Mouse (Mus musculus): Measurements from ENCODE around the gene Gtf3c4. TPM values are rescaled to one million over a fixed set of nuclear protein-coding genes. Genes with fewer than 3 reads are reported as not detected.

Gtf3c4 gene
- polyA plus RNA-seq (2015; fragmentation: Nextera tagmentation; extraction: Ambion mirVana) = 21.3 and 22.0 TPM in 2 replicates

DNA sequence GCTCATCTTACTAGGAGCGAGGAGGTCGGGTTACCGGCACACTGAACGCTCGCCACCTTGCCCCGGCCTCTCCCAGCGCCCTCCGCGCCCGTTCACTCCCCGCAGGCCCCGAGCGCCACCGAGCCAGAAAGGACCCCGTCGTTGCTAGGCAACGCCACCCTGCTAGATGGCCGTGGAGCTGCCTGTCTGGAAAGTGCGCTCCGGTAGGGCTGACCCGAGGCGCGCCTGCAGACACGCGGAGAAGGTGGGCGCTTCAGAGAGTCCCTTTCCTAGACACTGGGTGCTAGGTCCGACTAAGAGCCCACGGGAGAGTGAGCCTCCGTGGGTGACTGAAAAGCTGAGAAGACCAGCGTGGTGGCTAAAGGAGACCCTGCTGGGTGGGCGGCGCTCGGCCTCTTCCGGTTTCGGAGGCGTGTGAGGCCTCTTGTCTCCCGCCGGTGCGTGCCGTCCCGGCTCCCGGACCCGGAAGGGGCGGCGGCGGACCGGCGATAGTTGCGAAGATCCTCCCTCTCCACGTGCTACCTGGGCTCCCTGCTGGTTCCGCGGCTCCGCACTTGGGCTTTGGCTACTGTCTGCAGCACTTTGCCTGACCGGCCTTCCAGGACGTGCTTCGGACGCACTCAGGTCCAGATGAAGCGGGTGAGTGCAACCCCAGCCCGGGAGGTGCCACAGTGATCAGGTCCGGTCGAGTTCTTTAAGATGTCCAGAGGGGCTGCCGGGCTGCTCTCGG is at the start of gene Gtf3c4, which contains the start of gene Ddx31:
Gene Gtf3c4, minus strand, starts transcription at position 139 of the 730 bp plus-strand sequence.
Gene Ddx31, plus strand, starts transcription at position 185 of the 730 bp plus-strand sequence.
- under 1% methylated on average over 63 of the region's 63 CpGs for WGBS
- peak within 1 kb of the TSS; percentile 95 for H3K9ac ChIP-seq (replicated peaks)
- peak within 1 kb of the TSS; percentile 90 for H3K27ac ChIP-seq
- H3K4me2 ChIP-seq (replicated peaks) = peak within 1 kb of the TSS; percentile 99
- peaks cover 10% of the 10 kb centered on the region for H3K36me3 ChIP-seq
- H3K9me3 ChIP-seq = no peaks in the 10 kb centered on the region
- peak within 1 kb of the TSS; percentile 99 for H3K4me3 ChIP-seq (replicated peaks)
- peaks cover 53% of the 10 kb centered on the region for H3K4me1 ChIP-seq (replicated peaks)
- H3K27me3 ChIP-seq = no peaks in the 10 kb centered on the region
- peak; percentile 95 for ATAC-seq

GRCm38 (mm10) chr2:28884914-28885313 is 44.8 kb upstream of the Gtf3c4 start:
- Histone ChIP-seq H3K4me1 (replicated peaks) (peaks cover 59% of the 10 kb centered on the region), H3K9me3 (no peaks in the 10 kb centered on the region), H3K36me3 (peaks cover 53% of the 10 kb centered on the region), H3K4me2 (replicated peaks) (no peak overlapping the region), H3K27me3 (no peaks in the 10 kb centered on the region), H3K9ac (replicated peaks) (no peak overlapping the region), H3K27ac (no peak overlapping the region), H3K4me3 (replicated peaks) (no peak overlapping the region)
- ATAC-seq = no peak; the same call in 1 of the 2 replicates
- WGBS = 42% methylated on average over 4 of the region's 4 CpGs

DNA sequence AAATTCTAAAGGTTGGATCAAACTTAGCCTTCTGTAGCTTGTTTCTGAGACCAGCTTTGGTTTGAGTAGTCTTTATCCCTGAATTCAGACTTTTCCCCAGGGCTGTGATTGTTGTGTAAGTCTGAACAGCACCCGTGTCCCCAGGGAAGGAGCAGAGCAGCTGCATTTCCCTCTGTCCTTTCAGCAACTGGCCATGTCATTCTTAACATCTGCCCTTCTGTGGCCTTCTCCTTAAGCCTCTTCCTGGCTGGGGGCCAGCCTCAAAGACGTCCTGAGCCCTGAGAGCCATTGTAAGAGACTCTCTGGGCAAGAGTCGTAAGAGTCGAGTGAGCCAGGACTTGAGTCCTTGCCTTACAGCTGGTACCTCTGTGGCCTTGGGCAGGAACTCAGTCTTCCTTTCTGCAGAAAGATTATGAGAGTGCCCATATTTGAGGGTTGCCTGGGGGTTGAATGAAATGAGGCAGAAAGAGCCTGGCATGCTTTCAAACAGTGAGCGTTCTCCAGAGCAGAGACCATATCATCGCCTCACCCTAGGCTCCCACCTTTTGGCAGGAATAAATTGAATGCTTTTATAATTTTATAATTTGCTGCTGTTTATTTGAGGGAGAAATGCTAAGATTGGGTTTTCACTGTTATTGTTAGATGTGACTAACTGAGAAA is 42.8 kb upstream of the Gtf3c4 start:
- Histone ChIP-seq H3K4me1 (replicated peaks) (peaks cover 51% of the 10 kb centered on the region), H3K36me3 (peaks cover 47% of the 10 kb centered on the region), H3K4me3 (replicated peaks) (no peak overlapping the region), H3K4me2 (replicated peaks) (no peak overlapping the region), H3K27ac (peak overlapping the region; percentile 75), H3K27me3 (no peaks in the 10 kb centered on the region), H3K9ac (replicated peaks) (no peak overlapping the region), H3K9me3 (no peaks in the 10 kb centered on the region)
- 42% methylated on average over 6 of the region's 6 CpGs for WGBS
- ATAC-seq = 0 out of 2 replicates have a peak, but pooled peaks have one; percentile 37

DNA sequence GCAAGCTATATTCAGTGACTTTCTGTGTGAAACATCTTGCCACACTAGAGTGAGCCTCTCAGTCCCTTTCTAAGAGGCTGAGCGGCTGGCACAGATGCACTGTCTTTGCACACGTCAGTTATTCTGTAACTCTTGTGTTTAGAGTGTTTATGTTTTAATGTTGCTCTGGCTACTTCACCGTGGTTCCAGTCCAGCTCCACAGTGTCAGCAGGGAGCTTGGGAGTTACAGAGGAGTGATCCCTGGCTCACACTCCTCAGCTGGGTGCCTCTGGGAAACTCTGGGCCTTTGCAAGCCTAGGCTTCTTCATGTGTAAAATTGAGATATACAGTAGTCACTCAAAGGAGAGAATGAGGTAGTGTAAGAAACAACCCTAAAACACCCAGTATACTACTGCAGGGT is 41.9 kb upstream of the Gtf3c4 start:
- Histone ChIP-seq H3K4me1 (replicated peaks) (peaks cover 50% of the 10 kb centered on the region), H3K27me3 (no peaks in the 10 kb centered on the region), H3K36me3 (peaks cover 49% of the 10 kb centered on the region), H3K4me3 (replicated peaks) (no peak overlapping the region), H3K9ac (replicated peaks) (no peak overlapping the region), H3K27ac (no peak overlapping the region), H3K4me2 (replicated peaks) (no peak overlapping the region), H3K9me3 (no peaks in the 10 kb centered on the region)
- no peak for ATAC-seq
- WGBS = 93% methylated on average over 3 of the region's 3 CpGs

GRCm38 (mm10) chr2:28881275-28881674 is 41.1 kb upstream of the Gtf3c4 start:
- Histone ChIP-seq H3K4me3 (replicated peaks) (no peak overlapping the region), H3K27me3 (no peaks in the 10 kb centered on the region), H3K36me3 (peaks cover 54% of the 10 kb centered on the region), H3K9ac (replicated peaks) (no peak overlapping the region), H3K4me2 (replicated peaks) (no peak overlapping the region), H3K27ac (no peak overlapping the region), H3K9me3 (no peaks in the 10 kb centered on the region), H3K4me1 (replicated peaks) (peaks cover 46% of the 10 kb centered on the region)
- WGBS = 93% methylated on average over 3 of the region's 3 CpGs
- no peak for ATAC-seq

DNA sequence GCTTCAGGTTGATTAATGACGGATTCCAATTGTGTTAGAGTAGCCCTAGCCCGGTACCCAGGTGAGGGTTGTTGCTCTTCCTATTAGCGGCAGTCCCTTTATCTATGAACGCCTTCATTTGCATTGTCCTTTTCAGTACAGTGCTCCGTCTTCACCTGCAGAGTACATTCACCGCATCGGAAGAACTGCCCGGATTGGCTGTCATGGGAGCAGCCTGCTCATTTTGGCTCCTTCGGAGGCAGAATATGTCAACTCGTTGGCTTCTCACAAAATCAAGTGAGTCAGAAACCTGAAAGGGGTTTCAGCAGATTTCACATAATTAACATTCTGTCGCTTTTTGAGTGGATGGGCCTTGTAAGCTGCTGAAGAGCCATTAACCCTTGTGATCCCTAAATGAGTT is 35.4 kb upstream of the Gtf3c4 start:
- Histone ChIP-seq H3K27me3 (no peaks in the 10 kb centered on the region), H3K4me3 (replicated peaks) (no peak overlapping the region), H3K9me3 (no peaks in the 10 kb centered on the region), H3K4me1 (replicated peaks) (0 out of 2 replicates have a peak, but pooled peaks cover 3% of the 10 kb centered on the region), H3K36me3 (peaks cover 54% of the 10 kb centered on the region), H3K4me2 (replicated peaks) (no peak overlapping the region), H3K9ac (replicated peaks) (no peak overlapping the region), H3K27ac (no peak overlapping the region)
- 85% methylated on average over 11 of the region's 11 CpGs for WGBS
- no peak for ATAC-seq

- Histone ChIP-seq H3K27ac (no peak overlapping the region), H3K36me3 (peaks cover 52% of the 10 kb centered on the region), H3K9ac (replicated peaks) (no peak overlapping the region), H3K9me3 (no peaks in the 10 kb centered on the region), H3K4me3 (replicated peaks) (no peak overlapping the region), H3K4me1 (replicated peaks) (no peaks in the 10 kb centered on the region), H3K4me2 (replicated peaks) (no peak overlapping the region), H3K27me3 (no peaks in the 10 kb centered on the region)
- 73% methylated on average over 7 of the region's 7 CpGs for WGBS
- ATAC-seq = no peak
Observed at GRCm38 (mm10) chr2:28867495-28867894, 27.3 kb upstream of the Gtf3c4 start.

GRCm38 (mm10) chr2:28863857-28864256 is 23.7 kb upstream of the Gtf3c4 start:
- Histone ChIP-seq H3K36me3 (peaks cover 84% of the 10 kb centered on the region), H3K9me3 (no peaks in the 10 kb centered on the region), H3K4me2 (replicated peaks) (no peak overlapping the region), H3K4me3 (replicated peaks) (no peak overlapping the region), H3K9ac (replicated peaks) (no peak overlapping the region), H3K27me3 (no peaks in the 10 kb centered on the region), H3K4me1 (replicated peaks) (no peaks in the 10 kb centered on the region), H3K27ac (no peak overlapping the region)
- ATAC-seq = no peak

- no peak overlapping the region for H3K4me2 ChIP-seq (replicated peaks)
- no peaks in the 10 kb centered on the region for H3K9me3 ChIP-seq
- H3K4me3 ChIP-seq (replicated peaks) = no peak overlapping the region
- H3K27ac ChIP-seq = no peak overlapping the region
- no peak overlapping the region for H3K9ac ChIP-seq (replicated peaks)
- peaks cover 82% of the 10 kb centered on the region for H3K36me3 ChIP-seq
- 90% methylated on average over 8 of the region's 8 CpGs for WGBS
- no peak for ATAC-seq
- H3K27me3 ChIP-seq = no peaks in the 10 kb centered on the region
- no peaks in the 10 kb centered on the region for H3K4me1 ChIP-seq (replicated peaks)
Observed at GRCm38 (mm10) chr2:28860678-28861423, 20.7 kb upstream of the Gtf3c4 start.

GRCm38 (mm10) chr2:28859303-28859702 is 19.1 kb upstream of the Gtf3c4 start:
- peaks cover 75% of the 10 kb centered on the region for H3K36me3 ChIP-seq
- H3K27me3 ChIP-seq = no peaks in the 10 kb centered on the region
- H3K9ac ChIP-seq (replicated peaks) = no peak overlapping the region
- no peaks in the 10 kb centered on the region for H3K4me1 ChIP-seq (replicated peaks)
- H3K9me3 ChIP-seq = no peaks in the 10 kb centered on the region
- H3K4me2 ChIP-seq (replicated peaks) = no peak overlapping the region
- 94% methylated on average over 4 of the region's 4 CpGs for WGBS
- H3K4me3 ChIP-seq (replicated peaks) = no peak overlapping the region
- no peak for ATAC-seq
- H3K27ac ChIP-seq = no peak overlapping the region

DNA sequence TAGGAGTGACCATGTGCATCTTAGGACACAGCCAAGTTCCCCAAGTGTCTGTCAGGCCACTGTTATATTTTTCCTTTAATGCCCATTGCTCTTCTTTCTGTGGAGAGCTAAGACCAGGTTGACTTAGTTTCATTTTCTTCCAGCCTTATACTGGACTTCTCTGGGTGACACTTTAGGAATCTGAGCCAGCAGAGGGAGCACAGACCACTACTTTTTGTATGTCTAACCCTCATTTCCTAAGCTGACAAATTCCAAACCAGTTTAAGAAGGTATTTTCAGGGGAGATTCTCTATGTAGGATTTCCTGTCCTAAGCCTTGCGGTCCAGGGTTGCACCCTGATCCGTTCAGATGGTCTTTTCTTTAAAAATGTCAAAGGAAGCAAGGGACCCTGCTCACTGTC is 15.6 kb upstream of the Gtf3c4 start:
- ATAC-seq = no peak
- H3K4me1 ChIP-seq (replicated peaks) = no peaks in the 10 kb centered on the region
- no peak overlapping the region for H3K27ac ChIP-seq
- H3K36me3 ChIP-seq = peaks cover 58% of the 10 kb centered on the region
- no peak overlapping the region for H3K9ac ChIP-seq (replicated peaks)
- no peaks in the 10 kb centered on the region for H3K9me3 ChIP-seq
- H3K4me3 ChIP-seq (replicated peaks) = no peak overlapping the region
- no peak overlapping the region for H3K4me2 ChIP-seq (replicated peaks)
- WGBS = 98% methylated on average over 2 of the region's 2 CpGs
- H3K27me3 ChIP-seq = no peaks in the 10 kb centered on the region

DNA sequence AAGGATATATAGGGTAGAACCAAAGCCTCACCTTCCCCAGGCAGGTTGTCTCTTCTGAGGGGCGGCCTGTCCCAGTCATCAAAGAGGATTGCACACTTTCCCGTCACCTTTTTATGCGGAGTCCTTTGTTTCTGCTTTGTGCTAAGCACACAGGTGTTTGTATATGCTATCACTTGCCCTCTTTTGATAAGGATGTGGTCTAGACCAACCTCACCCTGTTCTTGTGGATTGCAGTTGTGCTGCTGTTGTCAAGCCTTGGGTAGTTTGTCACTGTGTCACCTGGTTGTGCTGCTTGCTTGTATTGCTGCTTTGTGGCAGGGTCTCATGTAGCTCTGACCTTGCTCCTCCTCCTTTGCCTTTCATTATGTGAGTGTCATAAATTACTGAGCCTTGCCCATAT is 12.4 kb upstream of the Gtf3c4 start:
- H3K27ac ChIP-seq = no peak overlapping the region
- no peaks in the 10 kb centered on the region for H3K4me1 ChIP-seq (replicated peaks)
- ATAC-seq = no peak
- no peak overlapping the region for H3K4me3 ChIP-seq (replicated peaks)
- WGBS = 90% methylated on average over 3 of the region's 3 CpGs
- H3K9ac ChIP-seq (replicated peaks) = no peak overlapping the region
- no peaks in the 10 kb centered on the region for H3K9me3 ChIP-seq
- no peak overlapping the region for H3K4me2 ChIP-seq (replicated peaks)
- no peaks in the 10 kb centered on the region for H3K27me3 ChIP-seq
- peaks cover 65% of the 10 kb centered on the region for H3K36me3 ChIP-seq
